Mouse (Mus musculus): ENCODE data around the gene Wnk4.
"Not testable (repeated sequence)": the region's sequence is repeated elsewhere in the genome, so short reads cannot be mapped to it uniquely, and the experiment has no call there.

The Wnk4 gene

DNA sequence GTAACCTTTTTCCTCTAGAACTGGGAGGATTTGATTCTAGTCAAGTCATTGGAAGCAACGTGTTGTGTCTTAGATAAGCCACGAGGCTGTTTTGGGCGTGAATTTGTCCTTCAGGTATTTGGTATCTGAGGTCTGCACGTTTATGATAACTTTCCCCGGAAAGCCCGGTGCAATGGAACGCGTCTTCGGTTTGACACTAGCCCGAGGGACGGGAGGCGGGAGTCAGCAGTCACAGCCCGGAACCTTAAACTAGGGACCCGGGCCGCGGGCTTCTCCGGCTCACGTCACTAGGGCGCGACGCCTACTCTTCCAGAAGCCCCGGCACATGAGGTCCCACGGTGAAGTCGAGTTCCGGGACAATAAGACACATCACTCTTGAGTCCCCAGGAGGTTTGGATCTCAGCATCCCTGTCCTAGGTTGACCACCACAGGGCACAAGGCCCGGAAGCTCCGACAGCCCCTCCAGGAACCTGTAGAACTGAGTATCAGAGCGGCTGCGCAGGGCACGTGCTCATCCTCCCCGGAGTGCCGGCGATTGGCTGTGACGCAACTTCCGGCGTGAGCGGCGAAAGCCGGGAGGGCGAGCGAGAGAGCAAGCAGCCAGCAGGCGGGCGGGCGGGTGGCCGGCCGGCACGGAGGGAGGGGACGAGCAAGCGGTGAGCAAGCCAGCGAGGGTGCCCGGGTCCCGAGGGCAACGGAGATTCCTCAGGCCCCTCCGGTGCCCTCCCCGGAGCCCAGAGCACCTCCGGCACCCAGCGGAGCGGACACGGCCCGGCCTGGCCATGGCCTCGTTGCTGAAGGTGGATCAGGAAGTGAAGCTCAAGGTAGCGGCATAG lies 55.5 kb downstream of the Wnk4 start, which contains the start of gene Psme3:
TSS of gene Psme3 (plus strand) at position 549 of the 836 bp plus-strand sequence.
- peak; percentile 88 for DNase-seq (ENCODE audit: low read depth, low spot score)

DNA sequence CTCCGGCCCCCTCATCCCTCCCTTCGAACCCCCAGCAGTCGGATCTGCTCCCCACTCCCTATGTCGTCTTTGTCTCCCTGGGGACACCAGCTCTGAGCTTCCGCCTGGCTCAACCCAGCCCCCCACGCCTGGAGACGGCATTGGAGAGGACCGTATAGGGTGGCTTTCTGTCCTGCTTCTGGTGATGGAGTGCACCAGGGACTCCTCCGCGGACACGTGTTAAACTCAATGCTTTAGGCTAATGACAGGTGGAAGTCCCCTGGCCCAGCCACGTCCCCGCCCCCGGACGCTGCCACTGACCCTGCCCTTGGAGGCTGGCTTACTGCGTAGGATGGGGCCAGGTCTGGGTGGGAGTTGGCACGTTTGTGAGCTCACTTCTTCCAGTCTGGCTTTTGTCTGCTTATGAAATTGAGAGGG lies 56.1 kb downstream of the Wnk4 start:
- DNase-seq (ENCODE audit: low read depth, low spot score): no peak

DNA sequence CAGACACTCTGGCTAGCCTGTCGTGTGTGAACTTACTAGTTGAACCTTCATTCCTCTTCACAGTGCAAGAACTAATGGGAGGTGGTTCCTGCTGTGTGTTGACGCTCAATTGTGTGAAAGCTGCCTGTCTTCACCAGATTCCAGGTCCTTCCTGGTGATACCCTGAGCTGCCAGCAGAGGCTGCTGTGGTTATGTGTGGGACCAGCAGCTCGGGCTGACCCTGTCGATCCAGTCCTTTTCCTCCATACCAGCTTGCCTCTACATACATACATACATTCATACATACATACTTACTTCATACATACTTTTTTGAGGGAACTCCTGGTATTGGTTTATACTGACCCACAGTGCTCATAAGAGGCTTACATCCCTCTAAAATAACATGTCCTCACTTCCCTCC lies 63.2 kb downstream of the Wnk4 start:
- DNase-seq (ENCODE audit: low read depth, low spot score): no peak

DNA sequence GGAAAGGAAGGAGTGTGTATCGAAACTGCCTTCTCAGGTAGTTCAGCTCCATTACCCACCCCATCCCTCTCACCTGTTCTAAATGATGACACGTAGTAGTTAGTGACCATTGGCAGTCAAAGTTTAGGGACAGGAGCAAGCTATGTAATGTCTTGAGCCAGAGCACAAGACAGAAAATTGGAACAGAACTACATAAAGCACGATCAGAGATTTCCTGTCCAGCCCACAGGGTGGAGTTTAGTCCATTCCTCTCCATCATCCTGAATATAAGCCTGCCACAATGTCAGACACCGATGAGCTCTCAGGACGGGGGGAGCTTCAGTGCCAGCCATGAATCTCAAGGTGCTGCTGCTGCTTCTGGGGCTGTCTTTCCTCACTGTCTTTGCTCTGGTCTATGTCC lies 64.4 kb downstream of the Wnk4 start, which contains the start of gene Aoc2:
TSS of gene Aoc2 (plus strand) at position 301 of the 400 bp plus-strand sequence.
- no peak for DNase-seq (ENCODE audit: low read depth, low spot score)

DNA sequence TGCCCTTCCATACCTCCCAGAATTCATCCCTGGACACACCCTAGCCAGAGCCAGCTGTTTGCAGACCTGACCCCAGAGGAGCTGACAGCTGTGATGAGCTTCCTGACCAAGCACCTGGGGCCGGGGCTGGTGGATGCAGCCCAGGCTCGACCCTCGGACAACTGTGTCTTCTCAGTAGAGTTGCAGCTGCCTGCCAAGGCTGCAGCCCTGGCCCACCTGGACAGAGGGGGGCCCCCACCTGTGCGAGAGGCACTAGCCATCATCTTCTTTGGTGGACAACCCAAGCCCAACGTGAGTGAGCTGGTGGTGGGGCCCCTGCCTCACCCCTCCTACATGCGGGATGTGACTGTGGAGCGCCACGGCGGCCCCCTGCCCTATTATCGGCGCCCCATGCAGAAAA lies 64.8 kb downstream of the Wnk4 start:
- not testable (repeated sequence) for DNase-seq (ENCODE audit: low read depth, low spot score)

DNA sequence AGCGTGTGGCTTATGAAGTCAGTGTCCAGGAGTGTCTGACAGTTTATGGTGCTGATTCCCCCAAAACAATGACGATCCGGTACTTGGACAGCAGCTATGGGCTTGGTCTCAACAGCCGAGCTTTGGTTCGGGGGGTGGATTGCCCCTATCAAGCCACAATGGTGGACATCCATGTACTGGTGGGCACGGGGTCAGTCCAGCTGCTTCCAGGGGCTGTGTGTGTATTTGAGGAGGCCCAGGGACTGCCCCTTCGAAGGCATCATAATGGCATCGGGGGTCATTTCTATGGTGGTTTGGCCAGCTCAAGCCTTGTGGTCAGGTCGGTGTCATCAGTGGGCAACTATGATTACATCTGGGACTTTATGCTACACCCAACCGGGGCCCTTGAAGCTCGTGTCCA lies 65.8 kb downstream of the Wnk4 start:
- no peak for DNase-seq (ENCODE audit: low read depth, low spot score)
